In genomic region chr5:90383080-90383479, GRCm38 (mm10) we compare ENCODE assay signal across 8 mouse cellular contexts. TPM values are rescaled to one million over a fixed set of nuclear protein-coding genes. Genes with fewer than 3 reads are reported as not detected.
DNase-seq lines count a peak whose midpoint lies in the region; ATAC-seq and TF ChIP-seq lines count a peak whose summit lies in the region.

No protein-coding gene starts in this region.

- H3K4me2 ChIP-seq in kidney, embryonic 16.5 days (replicated peaks; ENCODE audit: low read depth, low read length) = no peak overlapping the region
- no peak overlapping the region for H3K4me2 ChIP-seq in hindbrain, embryonic 13.5 days

- H3K27me3 ChIP-seq in kidney, embryonic 16.5 days (ENCODE audit: insufficient read depth, low read length) = no peaks in the 10 kb centered on the region
- H3K27me3 ChIP-seq in G1E (ENCODE audit: insufficient read depth, low read length) = peaks cover 16% of the 10 kb centered on the region
- H3K27me3 ChIP-seq in hindbrain, embryonic 13.5 days = no peaks in the 10 kb centered on the region

- peak; percentile 50; the same call in 1 of the 2 replicates for TF ChIP-seq CTCF in G1E (IDR thresholded peaks at IDR 0.05; ENCODE audit: low read depth, low read length)

- H3K9me3 ChIP-seq in kidney, embryonic 16.5 days (ENCODE audit: low read length) = no peaks in the 10 kb centered on the region
- H3K9me3 ChIP-seq in G1E (replicated peaks) = no peaks in the 10 kb centered on the region
- H3K9me3 ChIP-seq in hindbrain, embryonic 13.5 days = no peaks in the 10 kb centered on the region

- H3K4me1 ChIP-seq in kidney, embryonic 16.5 days (ENCODE audit: insufficient read depth, low read length) = no peaks in the 10 kb centered on the region
- H3K4me1 ChIP-seq in G1E (ENCODE audit: insufficient read depth, low read depth, low read length) = peaks cover 18% of the 10 kb centered on the region
- no peaks in the 10 kb centered on the region for H3K4me1 ChIP-seq in hindbrain, embryonic 13.5 days (replicated peaks)

- no peak overlapping the region for H3K4me3 ChIP-seq in kidney, embryonic 16.5 days (ENCODE audit: low read length)
- H3K4me3 ChIP-seq in G1E (ENCODE audit: low read depth, low read length) = no peak overlapping the region; the same call in 1 of the 2 replicates
- no peak overlapping the region for H3K4me3 ChIP-seq in hindbrain, embryonic 13.5 days

- H3K27ac ChIP-seq in kidney, embryonic 16.5 days (ENCODE audit: low read length) = no peak overlapping the region
- H3K27ac ChIP-seq in hindbrain, embryonic 13.5 days = no peak overlapping the region

- no peak overlapping the region for H3K9ac ChIP-seq in kidney, embryonic 16.5 days (replicated peaks; ENCODE audit: low read length)
- H3K9ac ChIP-seq in hindbrain, embryonic 13.5 days = no peak overlapping the region

- ATAC-seq in kidney, embryonic 16.5 days (ENCODE audit: low FRiP score, low TSS enrichment) = no peak
- peak; percentile 88 for ATAC-seq in G1E (ENCODE audit: extremely low read depth, insufficient number of reproducible peaks, low FRiP score, poor library complexity, severe bottlenecking)
- peak; percentile 69 for ATAC-seq in granulocyte monocyte progenitor cell, adult 5-6 weeks (replicated peaks; ENCODE audit: poor library complexity, severe bottlenecking)
- no peak for ATAC-seq in monocyte, adult 5-6 weeks (replicated peaks; ENCODE audit: insufficient number of reproducible peaks, low FRiP score, low TSS enrichment, poor library complexity, severe bottlenecking)
- ATAC-seq in hindbrain, embryonic 13.5 days (ENCODE audit: low FRiP score) = no peak

- peak; percentile 19 for DNase-seq in kidney, adult 11 months
- DNase-seq in G1E (ENCODE audit: low spot score) = peak; percentile 24
- peak; percentile 5 to 14 for DNase-seq in natural killer cell, adult 2 months (ENCODE audit: low spot score in 2 of 2)
- no peak for DNase-seq in right cerebral cortex, postnatal 25 days

- no peaks in the 10 kb centered on the region for H3K36me3 ChIP-seq in kidney, embryonic 16.5 days (ENCODE audit: insufficient read depth, low read length)
- H3K36me3 ChIP-seq in G1E (replicated peaks) = no peaks in the 10 kb centered on the region
- H3K36me3 ChIP-seq in hindbrain, embryonic 13.5 days = no peaks in the 10 kb centered on the region

- WGBS in kidney, embryonic 16.5 days = 52% methylated on average over 1 of the region's 1 CpGs
- WGBS in hindbrain, embryonic 13.5 days = 64% methylated on average over 1 of the region's 1 CpGs

RNA-seq across cellular contexts. Expression of gene Gm9958, which starts 16.1 kb away (rescaled TPM):
- 6.5 and 7.0 TPM in 2 replicates for polyA plus RNA-seq in kidney, embryonic 16.5 days (2015; fragmentation: Nextera tagmentation; extraction: Ambion mirVana)
- total RNA-seq in G1E (2014; fragmentation: Nextera tagmentation) (8.3 and 15.5 TPM in 2 replicates), G1E (2017) (4.3 and 4.4 TPM in 2 replicates)
- polyA plus RNA-seq in G1E (2012) = 0.13 and 0.25 TPM in 2 replicates
- 0.56 and 2.3 TPM in 2 replicates for total RNA-seq in granulocyte monocyte progenitor cell, adult 5-6 weeks (2014; fragmentation: Nextera tagmentation)
- 1.5 and 1.9 TPM in 2 replicates for total RNA-seq in granulocyte monocyte progenitor cell, adult 5-6 weeks (2017)
- 0.67 to 4.5 TPM (median 1.2 TPM) in 3 replicates for total RNA-seq in monocyte, adult 5-6 weeks (2017)
- polyA plus RNA-seq in hindbrain, embryonic 13.5 days (2015; fragmentation: Nextera tagmentation; extraction: Ambion mirVana) = 5.8 and 6.1 TPM in 2 replicates

RNA-seq across cellular contexts. Expression of gene Ankrd17, which starts 16.7 kb away (rescaled TPM):
- polyA plus RNA-seq in kidney, embryonic 16.5 days (2015; fragmentation: Nextera tagmentation; extraction: Ambion mirVana) = 21.1 and 23.0 TPM in 2 replicates
- 161 and 182 TPM in 2 replicates for total RNA-seq in G1E (2014; fragmentation: Nextera tagmentation)
- 82.0 and 97.9 TPM in 2 replicates for total RNA-seq in G1E (2017)
- 17.5 and 23.3 TPM in 2 replicates for polyA plus RNA-seq in G1E (2012)
- total RNA-seq in granulocyte monocyte progenitor cell, adult 5-6 weeks (2014; fragmentation: Nextera tagmentation) = 86.9 and 98.0 TPM in 2 replicates
- total RNA-seq in granulocyte monocyte progenitor cell, adult 5-6 weeks (2017) = 74.9 and 82.4 TPM in 2 replicates
- total RNA-seq in monocyte, adult 5-6 weeks (2017) = 94.5 to 177 TPM (median 99.6 TPM) in 3 replicates
- 28.1 and 29.7 TPM in 2 replicates for polyA plus RNA-seq in hindbrain, embryonic 13.5 days (2015; fragmentation: Nextera tagmentation; extraction: Ambion mirVana)

Comparison
In these comparisons a context has a peak if more than half of its experiments do, and no peak if none do; other contexts are left out.
1. ATAC-seq: peak in G1E (single experiment) and granulocyte monocyte progenitor cell, adult 5-6 weeks (single experiment); none in kidney, embryonic 16.5 days (single experiment), monocyte, adult 5-6 weeks (single experiment) and hindbrain, embryonic 13.5 days (single experiment).